Mouse (Mus musculus): ENCODE results near the gene Clmp. TPM values are rescaled to one million over a fixed set of nuclear protein-coding genes. Genes with fewer than 3 reads are reported as not detected.

The Clmp gene
- 4.7 TPM for polyA plus RNA-seq (2014; fragmentation: Illumina TruSeq; extraction: RNeasy Lipid Tissue Mini Kit (QIAGEN cat#74804); ENCODE audit: low read depth, low replicate concordance)

DNA sequence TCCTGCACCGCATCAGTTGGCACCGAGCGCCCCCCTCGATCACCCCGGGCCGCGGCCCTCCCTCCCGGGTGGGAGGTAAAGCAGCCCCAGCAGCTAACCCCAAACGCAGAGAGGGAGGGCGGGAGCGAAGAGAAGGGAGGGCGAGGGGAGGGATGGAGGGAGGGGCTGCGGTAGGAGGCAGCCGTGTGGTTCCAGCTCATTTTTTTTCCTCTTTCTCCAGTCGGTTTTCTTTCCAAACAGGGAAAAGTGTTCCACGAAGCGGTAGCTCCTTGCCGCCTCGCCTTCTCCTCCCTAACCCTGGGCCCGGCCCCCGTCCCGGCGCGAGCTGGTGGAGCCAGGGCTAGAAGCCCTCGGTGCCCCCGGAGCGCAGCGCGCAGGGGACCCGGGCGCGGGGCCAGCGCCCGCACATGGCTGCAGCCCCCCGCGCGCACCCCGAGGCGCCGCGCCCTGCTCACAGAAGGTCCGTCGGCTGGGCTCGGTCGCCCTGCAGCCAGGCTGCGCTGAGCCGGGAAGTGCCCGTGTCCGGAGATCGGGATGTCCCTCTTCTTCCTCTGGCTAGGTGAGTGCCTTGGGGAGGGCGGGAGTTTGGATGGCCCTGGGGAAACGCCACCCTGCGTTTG is at the start of gene Clmp:
TSS of gene Clmp (plus strand) at position 162 of the 620 bp plus-strand sequence.

DNA sequence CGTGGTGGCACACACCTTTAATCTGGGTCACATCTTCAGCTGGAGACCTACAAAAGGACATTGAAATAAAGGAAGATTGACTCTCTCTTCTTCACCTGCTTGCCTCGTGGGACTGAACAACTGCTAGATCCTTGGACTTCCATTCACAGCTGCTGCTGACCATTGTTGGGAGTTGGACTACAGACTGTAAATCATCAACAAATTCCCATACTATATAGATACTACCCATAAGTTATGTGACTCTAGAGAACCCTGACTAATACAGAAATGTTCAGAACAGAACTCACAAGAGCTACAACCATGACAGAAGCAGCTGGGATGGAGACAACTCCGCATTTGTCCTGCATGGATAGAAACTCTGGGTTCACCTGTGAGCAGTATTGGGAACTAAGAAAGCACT is 15.4 kb upstream of the Clmp start, which contains the start of gene Gm21915:
TSS of gene Gm21915 (plus strand) at position 301 of the 400 bp plus-strand sequence.

DNA sequence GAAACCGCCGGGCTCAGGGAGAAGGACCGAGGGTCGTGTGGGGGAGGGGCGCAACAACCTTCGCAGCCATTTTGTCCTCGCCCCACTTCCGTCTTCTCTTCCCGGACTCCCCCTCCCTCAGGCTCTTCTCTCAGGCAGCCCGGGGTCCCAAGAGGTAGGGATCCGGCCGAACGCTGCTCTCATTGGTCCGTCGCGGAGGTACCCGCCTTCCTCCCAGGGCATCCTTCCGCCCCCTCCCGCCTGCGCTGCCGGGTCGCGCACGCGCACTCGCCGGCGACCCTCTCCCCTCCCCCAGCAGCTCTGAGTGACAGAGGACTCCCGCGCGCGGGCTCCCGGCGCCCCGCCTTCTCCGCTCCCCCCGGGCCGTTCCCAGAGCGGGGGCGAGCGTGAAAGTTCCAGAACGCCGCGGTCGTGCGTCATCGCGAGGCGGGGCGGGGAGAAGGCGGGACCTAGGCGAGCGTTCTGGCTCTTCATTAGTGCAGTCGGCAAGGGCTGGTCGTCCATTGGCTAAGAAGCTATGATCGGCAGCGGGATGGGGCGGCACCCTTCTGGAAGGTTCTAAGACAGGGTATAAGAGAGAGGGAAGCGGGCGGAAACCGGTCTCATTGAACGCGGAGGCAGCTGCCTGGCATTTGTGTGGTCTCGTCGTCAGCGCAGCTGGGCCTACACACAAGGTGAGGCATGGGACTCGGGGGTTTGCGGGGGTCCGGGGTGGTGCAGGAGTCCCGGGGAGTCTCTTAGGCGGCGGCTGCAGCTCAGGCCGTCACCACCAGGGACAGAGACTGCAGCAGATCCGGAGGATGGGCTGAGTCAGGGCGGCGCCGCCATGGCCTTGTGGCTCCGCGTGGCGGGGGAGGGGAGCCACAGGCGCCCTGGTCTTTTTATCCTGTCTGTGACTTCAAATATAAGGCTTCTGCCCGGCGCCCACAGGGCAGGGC is 115.2 kb downstream of the Clmp start, which contains the start of gene Hspa8:
TSS of gene Hspa8 (plus strand) at position 310 of the 938 bp plus-strand sequence.

Other genes with a start within 250 kb of the Clmp start
- gene Gramd1b, start 154.6 kb upstream of the Clmp start, polyA plus RNA-seq (2014; fragmentation: Illumina TruSeq; extraction: RNeasy Lipid Tissue Mini Kit (QIAGEN cat#74804); ENCODE audit: low read depth, low replicate concordance): 26.4 TPM
- gene Gm21915, start 15.3 kb upstream of the Clmp start, polyA plus RNA-seq (2014; fragmentation: Illumina TruSeq; extraction: RNeasy Lipid Tissue Mini Kit (QIAGEN cat#74804); ENCODE audit: low read depth, low replicate concordance): not detected
- gene Hspa8, start 115.0 kb downstream of the Clmp start, polyA plus RNA-seq (2014; fragmentation: Illumina TruSeq; extraction: RNeasy Lipid Tissue Mini Kit (QIAGEN cat#74804); ENCODE audit: low read depth, low replicate concordance): 2,081 TPM
- not detected for gene Bsx, start 188.2 kb downstream of the Clmp start, polyA plus RNA-seq (2014; fragmentation: Illumina TruSeq; extraction: RNeasy Lipid Tissue Mini Kit (QIAGEN cat#74804); ENCODE audit: low read depth, low replicate concordance)

Measured in heart, adult 10 weeks (tissue).